ENCODE assay signal across 8 mouse cellular contexts in genomic region chr16:4212167-4212962, GRCm38 (mm10). TPM values are rescaled to one million over a fixed set of nuclear protein-coding genes. Genes with fewer than 3 reads are reported as not detected.
DNase-seq lines count a peak whose midpoint lies in the region; ATAC-seq and TF ChIP-seq lines count a peak whose summit lies in the region.

No protein-coding gene starts in this region.

- TF ChIP-seq POLR2A in cortical plate, adult 2 months (IDR thresholded peaks at IDR 0.05; ENCODE audit: extremely low read depth, insufficient read depth, low read length), result no peak

- H3K9me3 ChIP-seq in lung, embryonic 14.5 days (ENCODE audit: low read depth, low read length), result no peaks in the 10 kb centered on the region
- H3K9me3 ChIP-seq in hindbrain, postnatal 0 days (ENCODE audit: low read length), result no peaks in the 10 kb centered on the region

- peaks cover 11% of the 10 kb centered on the region for H3K36me3 ChIP-seq in lung, embryonic 14.5 days (ENCODE audit: insufficient read depth)
- no peaks in the 10 kb centered on the region for H3K36me3 ChIP-seq in hindbrain, postnatal 0 days (ENCODE audit: insufficient read depth, low read length)

- peak overlapping the region; percentile 99 for H3K9ac ChIP-seq in lung, embryonic 14.5 days
- H3K9ac ChIP-seq in hindbrain, postnatal 0 days (replicated peaks; ENCODE audit: low read length), result peak overlapping the region; percentile 95

- H3K4me3 ChIP-seq in lung, embryonic 14.5 days (ENCODE audit: low read depth, low read length), result peak overlapping the region; percentile 94
- peak overlapping the region; percentile 93 for H3K4me3 ChIP-seq in cortical plate, adult 2 months (ENCODE audit: insufficient read depth, low read length)
- peak overlapping the region; percentile 81 for H3K4me3 ChIP-seq in hindbrain, postnatal 0 days (ENCODE audit: low read length)

- H3K4me2 ChIP-seq in lung, embryonic 14.5 days, result peak overlapping the region; percentile 92
- peak overlapping the region; percentile 74 for H3K4me2 ChIP-seq in hindbrain, postnatal 0 days (ENCODE audit: low read depth, low read length)

- TF ChIP-seq CTCF in lung, embryonic 14.5 days (IDR thresholded peaks at IDR 0.05; ENCODE audit: low read depth), result no peak
- no peak for TF ChIP-seq CTCF in cortical plate, adult 2 months (IDR thresholded peaks at IDR 0.05; ENCODE audit: extremely low read depth, insufficient read depth, low read length)
- TF ChIP-seq CTCF in hindbrain, postnatal 0 days (IDR thresholded peaks at IDR 0.05; ENCODE audit: low read depth), result no peak

- no peak for ATAC-seq in lung, embryonic 14.5 days (ENCODE audit: insufficient read depth)
- no peak for ATAC-seq in hindbrain, postnatal 0 days

- 0 out of 2 replicates have a peak, but pooled peaks cover 2% of the 10 kb centered on the region for H3K27me3 ChIP-seq in lung, embryonic 14.5 days (ENCODE audit: insufficient read depth, low read length)
- H3K27me3 ChIP-seq in hindbrain, postnatal 0 days (ENCODE audit: insufficient read depth, low read length), result no peaks in the 10 kb centered on the region

- peak; percentile 50 for DNase-seq in lung, embryonic 14.5 days
- DNase-seq in lung, adult 18-20 months, result no peak
- peak; percentile 12 for DNase-seq in hindbrain, postnatal 0 days (ENCODE audit: low spot score)
- DNase-seq in naive thymus-derived CD4-positive, alpha-beta T cell, adult 2 months (ENCODE audit: low read depth), result peak; percentile 63
- DNase-seq in right cerebral cortex, postnatal 36 days (ENCODE audit: low spot score in 2 of 2), result no peak
- DNase-seq in right cerebral cortex, adult 18-20 months, result no peak
- no peak for DNase-seq in spleen, adult 12 weeks (ENCODE audit: low spot score)

- 0 out of 2 replicates have a peak, but pooled peaks cover 8% of the 10 kb centered on the region for H3K4me1 ChIP-seq in lung, embryonic 14.5 days (ENCODE audit: insufficient read depth)
- peaks cover 4% of the 10 kb centered on the region for H3K4me1 ChIP-seq in cortical plate, adult 2 months (ENCODE audit: control insufficient read depth, insufficient read depth, low read length)
- H3K4me1 ChIP-seq in hindbrain, postnatal 0 days (ENCODE audit: insufficient read depth, low read length), result peaks cover 15% of the 10 kb centered on the region; the same call in 1 of the 2 replicates

- H3K27ac ChIP-seq in lung, embryonic 14.5 days (ENCODE audit: low read depth), result no peak overlapping the region
- H3K27ac ChIP-seq in cortical plate, adult 2 months (ENCODE audit: insufficient read depth, low read length), result 0 out of 2 replicates have a peak overlapping the region, but pooled peaks have one; percentile 32
- H3K27ac ChIP-seq in hindbrain, postnatal 0 days, result no peak overlapping the region; the same call in 1 of the 2 replicates

- WGBS in lung, embryonic 14.5 days, result 3% methylated on average over 23 of the region's 23 CpGs
- 2% methylated on average over 23 of the region's 23 CpGs for WGBS in hindbrain, postnatal 0 days

RNA-seq across cellular contexts. Expression of gene Crebbp, which starts 1.4 kb away (rescaled TPM):
- polyA plus RNA-seq in lung, embryonic 14.5 days (2014; fragmentation: Nextera tagmentation; extraction: Ambion mirVana), result 38.0 and 38.1 TPM in 2 replicates
- polyA plus RNA-seq in cortical plate, adult 2 months (2012; rRNA removed), result 24.8 and 26.8 TPM in 2 replicates
- 59.4 and 61.6 TPM in 2 replicates for total RNA-seq in hindbrain, postnatal 0 days (2014; rRNA removed)
- polyA plus RNA-seq in hindbrain, postnatal 0 days (2015; fragmentation: Nextera tagmentation; extraction: Ambion mirVana), result 28.3 and 29.8 TPM in 2 replicates

Comparison
In these comparisons a context has a peak if more than half of its experiments do, and no peak if none do; other contexts are left out.
1. DNase-seq: peak in lung, embryonic 14.5 days (single experiment), hindbrain, postnatal 0 days (single experiment) and naive thymus-derived CD4-positive, alpha-beta T cell, adult 2 months (single experiment); none in lung, adult 18-20 months (0 of 2), right cerebral cortex, postnatal 36 days (0 of 2), right cerebral cortex, adult 18-20 months (single experiment) and spleen, adult 12 weeks (single experiment).
2. Peak in every context shown above with its lines, with median percentiles within 50 percentile points of each other: H3K4me3 ChIP-seq.